In genomic region chr1:179568690-179569398, GRCm38 (mm10) we compare ENCODE assay signal across 13 mouse cellular contexts. TPM values are rescaled to one million over a fixed set of nuclear protein-coding genes. Genes with fewer than 3 reads are reported as not detected.
DNase-seq lines count a peak whose midpoint lies in the region; ATAC-seq and TF ChIP-seq lines count a peak whose summit lies in the region.
"Had no signal": no experiment of that assay in that cellular context is flagged by ENCODE, and none has a peak within 500 bp of the region (broad histone marks: within the 10 kb centered on the region; RNA-seq: fewer than 3 reads in every experiment).

No protein-coding gene starts in this region.

- peak overlapping the region; percentile 34; the same call in 1 of the 2 replicates for H3K9ac ChIP-seq in heart, embryonic 11.5 days (ENCODE audit: low read depth, low read length)
- no peak overlapping the region for H3K9ac ChIP-seq in embryonic facial prominence, embryonic 12.5 days
- no peak overlapping the region for H3K9ac ChIP-seq in liver, postnatal 0 days (replicated peaks)
- H3K9ac ChIP-seq in forebrain, embryonic 16.5 days (replicated peaks; ENCODE audit: low read depth, low read length): no peak overlapping the region
- H3K9ac ChIP-seq: limb, embryonic 12.5 days had no signal

- H3K36me3 ChIP-seq in heart, embryonic 11.5 days (ENCODE audit: control insufficient read depth, insufficient read depth, low read length): no peaks in the 10 kb centered on the region
- no peaks in the 10 kb centered on the region for H3K36me3 ChIP-seq in embryonic facial prominence, embryonic 12.5 days
- H3K36me3 ChIP-seq in liver, postnatal 0 days (replicated peaks; ENCODE audit: insufficient read depth, low read length): no peaks in the 10 kb centered on the region
- H3K36me3 ChIP-seq in forebrain, embryonic 16.5 days (ENCODE audit: control insufficient read depth, insufficient read depth): no peaks in the 10 kb centered on the region
- H3K36me3 ChIP-seq: limb, embryonic 12.5 days had no signal

- peaks cover 19% of the 10 kb centered on the region for H3K4me1 ChIP-seq in heart, embryonic 11.5 days (ENCODE audit: control insufficient read depth, insufficient read depth, low read length)
- peaks cover 26% of the 10 kb centered on the region for H3K4me1 ChIP-seq in embryonic facial prominence, embryonic 12.5 days
- H3K4me1 ChIP-seq in liver, postnatal 0 days (ENCODE audit: insufficient read depth): peaks cover 7% of the 10 kb centered on the region
- peaks cover 5% of the 10 kb centered on the region; the same call in 1 of the 2 replicates for H3K4me1 ChIP-seq in forebrain, embryonic 16.5 days (replicated peaks; ENCODE audit: control insufficient read depth, insufficient read depth, low read length)

- no peaks in the 10 kb centered on the region for H3K9me3 ChIP-seq in heart, embryonic 11.5 days (replicated peaks; ENCODE audit: control insufficient read depth, low read length)
- H3K9me3 ChIP-seq in embryonic facial prominence, embryonic 12.5 days: no peaks in the 10 kb centered on the region
- H3K9me3 ChIP-seq in liver, postnatal 0 days (ENCODE audit: low read length): no peaks in the 10 kb centered on the region
- no peaks in the 10 kb centered on the region for H3K9me3 ChIP-seq in forebrain, embryonic 16.5 days (ENCODE audit: control insufficient read depth, low read length)
- H3K9me3 ChIP-seq: limb, embryonic 12.5 days had no signal

- H3K27ac ChIP-seq in heart, embryonic 11.5 days (ENCODE audit: low read depth, low read length): peak overlapping the region; percentile 29; the same call in 1 of the 2 replicates
- 0 out of 2 replicates have a peak overlapping the region, but pooled peaks have one; percentile 3 for H3K27ac ChIP-seq in embryonic facial prominence, embryonic 12.5 days
- H3K27ac ChIP-seq in liver, postnatal 0 days (ENCODE audit: low read depth): peak overlapping the region; percentile 16; the same call in 1 of the 2 replicates
- H3K27ac ChIP-seq in forebrain, embryonic 16.5 days (ENCODE audit: low read length): no peak overlapping the region
- H3K27ac ChIP-seq: limb, embryonic 12.5 days had no signal

- H3K27me3 ChIP-seq in heart, embryonic 11.5 days (ENCODE audit: control insufficient read depth, insufficient read depth, low read length): no peaks in the 10 kb centered on the region
- H3K27me3 ChIP-seq in embryonic facial prominence, embryonic 12.5 days: no peaks in the 10 kb centered on the region
- H3K27me3 ChIP-seq in liver, postnatal 0 days (ENCODE audit: insufficient read depth, low read length): no peaks in the 10 kb centered on the region
- H3K27me3 ChIP-seq in forebrain, embryonic 16.5 days (replicated peaks; ENCODE audit: control insufficient read depth, insufficient read depth, low read length): no peaks in the 10 kb centered on the region
- H3K27me3 ChIP-seq: limb, embryonic 12.5 days had no signal

- no peak for DNase-seq in heart, postnatal 36 days
- no peak for DNase-seq in liver, postnatal 0 days
- no peak for DNase-seq in kidney, adult 8-10 months
- no peak for DNase-seq in layer of hippocampus, adult 9-11 months
- DNase-seq: adrenal gland, postnatal 10 days; gastrocnemius, postnatal 36 days; thymus, adult 2 months had no signal

- TF ChIP-seq EP300 in liver, postnatal 0 days (IDR thresholded peaks at IDR 0.05; ENCODE audit: low read depth): 0 out of 2 replicates have a peak, but pooled peaks have one; percentile 18

- H3K4me3 ChIP-seq in heart, embryonic 11.5 days (ENCODE audit: low read depth, low read length): no peak overlapping the region
- no peak overlapping the region for H3K4me3 ChIP-seq in embryonic facial prominence, embryonic 12.5 days
- H3K4me3 ChIP-seq in liver, postnatal 0 days (ENCODE audit: low read depth, low read length): no peak overlapping the region
- H3K4me3 ChIP-seq in forebrain, embryonic 16.5 days (replicated peaks; ENCODE audit: low read length): no peak overlapping the region
- H3K4me3 ChIP-seq: limb, embryonic 12.5 days had no signal

- ATAC-seq in heart, embryonic 11.5 days (replicated peaks; ENCODE audit: insufficient number of reproducible peaks, low FRiP score, low TSS enrichment): no peak
- no peak for ATAC-seq in embryonic facial prominence, embryonic 12.5 days (ENCODE audit: insufficient number of reproducible peaks, insufficient read depth, low FRiP score, low TSS enrichment)
- ATAC-seq in liver, postnatal 0 days: peak; percentile 58
- peak; percentile 63 for ATAC-seq in megakaryocyte-erythroid progenitor cell, adult 5-6 weeks (replicated peaks; ENCODE audit: low FRiP score, low TSS enrichment, poor library complexity, severe bottlenecking)
- no peak for ATAC-seq in forebrain, embryonic 16.5 days
- ATAC-seq: inflammation-experienced regulatory T-cells, adult 6 months had no signal

- H3K4me2 ChIP-seq in heart, embryonic 11.5 days: no peak overlapping the region
- H3K4me2 ChIP-seq in embryonic facial prominence, embryonic 12.5 days (replicated peaks): no peak overlapping the region
- no peak overlapping the region for H3K4me2 ChIP-seq in liver, postnatal 0 days (ENCODE audit: low read depth, low read length)
- H3K4me2 ChIP-seq in forebrain, embryonic 16.5 days (ENCODE audit: low read length): no peak overlapping the region
- H3K4me2 ChIP-seq: limb, embryonic 12.5 days had no signal

- intact Hi-C loops in heart, postnatal 36 days (cut with DNase I): no loop called here

- 40% methylated on average over 4 of the region's 4 CpGs for WGBS in heart, embryonic 11.5 days (ENCODE audit: insufficient replicate concordance)
- 65% methylated on average over 4 of the region's 4 CpGs for WGBS in embryonic facial prominence, embryonic 12.5 days
- 51% methylated on average over 4 of the region's 4 CpGs for WGBS in liver, postnatal 0 days (ENCODE audit: insufficient replicate concordance)
- 91% methylated on average over 4 of the region's 4 CpGs for WGBS in forebrain, embryonic 16.5 days

- TF ChIP-seq CTCF in liver, postnatal 0 days (IDR thresholded peaks at IDR 0.05; ENCODE audit: low read depth): no peak

RNA-seq across cellular contexts. Expression of gene Cnst, which starts 22.7 kb away (rescaled TPM):
- polyA plus RNA-seq in heart, embryonic 11.5 days (2014; fragmentation: Nextera tagmentation; extraction: Ambion mirVana): 13.2 and 17.1 TPM in 2 replicates
- 10 to 100 TPM; 45.2 to 45.4 TPM for total RNA-seq in heart, postnatal 36 days (2021)
- 25.0 and 25.7 TPM in 2 replicates for polyA plus RNA-seq in embryonic facial prominence, embryonic 12.5 days (2016; fragmentation: Nextera tagmentation; extraction: Ambion mirVana)
- 5.0 and 5.8 TPM in 2 replicates for polyA plus RNA-seq in liver, postnatal 0 days (2015; fragmentation: Nextera tagmentation; extraction: Ambion mirVana)
- total RNA-seq in megakaryocyte-erythroid progenitor cell, adult 5-6 weeks (2014; fragmentation: Nextera tagmentation): 18.3 and 21.0 TPM in 2 replicates
- 16.3 and 18.4 TPM in 2 replicates for total RNA-seq in megakaryocyte-erythroid progenitor cell, adult 5-6 weeks (2017)
- 32.4 and 34.0 TPM in 2 replicates for polyA plus RNA-seq in forebrain, embryonic 16.5 days (2015; fragmentation: Nextera tagmentation; extraction: Ambion mirVana)

RNA-seq across cellular contexts. Expression of gene Tfb2m, which starts 22.8 kb away (rescaled TPM):
- polyA plus RNA-seq in heart, embryonic 11.5 days (2014; fragmentation: Nextera tagmentation; extraction: Ambion mirVana): 20.7 and 30.6 TPM in 2 replicates
- total RNA-seq in heart, postnatal 36 days (2021): 10 to 100 TPM; 49.4 to 56.2 TPM
- 28.9 and 31.1 TPM in 2 replicates for polyA plus RNA-seq in embryonic facial prominence, embryonic 12.5 days (2016; fragmentation: Nextera tagmentation; extraction: Ambion mirVana)
- 16.3 and 17.6 TPM in 2 replicates for polyA plus RNA-seq in liver, postnatal 0 days (2015; fragmentation: Nextera tagmentation; extraction: Ambion mirVana)
- 30.4 and 44.8 TPM in 2 replicates for total RNA-seq in megakaryocyte-erythroid progenitor cell, adult 5-6 weeks (2014; fragmentation: Nextera tagmentation)
- 57.7 and 77.9 TPM in 2 replicates for total RNA-seq in megakaryocyte-erythroid progenitor cell, adult 5-6 weeks (2017)
- 45.5 and 52.0 TPM in 2 replicates for polyA plus RNA-seq in forebrain, embryonic 16.5 days (2015; fragmentation: Nextera tagmentation; extraction: Ambion mirVana)

RNA-seq across cellular contexts. Expression of gene Smyd3, which starts 51.0 kb away (rescaled TPM):
- polyA plus RNA-seq in heart, embryonic 11.5 days (2014; fragmentation: Nextera tagmentation; extraction: Ambion mirVana): 12.2 and 12.6 TPM in 2 replicates
- 1 to 10 TPM; 6.9 to 7.2 TPM for total RNA-seq in heart, postnatal 36 days (2021)
- 26.2 and 28.9 TPM in 2 replicates for polyA plus RNA-seq in embryonic facial prominence, embryonic 12.5 days (2016; fragmentation: Nextera tagmentation; extraction: Ambion mirVana)
- polyA plus RNA-seq in liver, postnatal 0 days (2015; fragmentation: Nextera tagmentation; extraction: Ambion mirVana): 5.0 and 5.1 TPM in 2 replicates
- 32.2 and 48.9 TPM in 2 replicates for total RNA-seq in megakaryocyte-erythroid progenitor cell, adult 5-6 weeks (2014; fragmentation: Nextera tagmentation)
- total RNA-seq in megakaryocyte-erythroid progenitor cell, adult 5-6 weeks (2017): 22.6 and 25.8 TPM in 2 replicates
- polyA plus RNA-seq in forebrain, embryonic 16.5 days (2015; fragmentation: Nextera tagmentation; extraction: Ambion mirVana): 29.3 and 29.4 TPM in 2 replicates

Comparison
In these comparisons a context has a peak if more than half of its experiments do, and no peak if none do; other contexts are left out.
1. ATAC-seq: peak in liver, postnatal 0 days (single experiment) and megakaryocyte-erythroid progenitor cell, adult 5-6 weeks (single experiment); none in heart, embryonic 11.5 days (single experiment), embryonic facial prominence, embryonic 12.5 days (single experiment) and forebrain, embryonic 16.5 days (single experiment).